Mouse (Mus musculus) forebrain, embryonic 14.5 days (tissue): ENCODE results near the gene Car14. TPM values are rescaled to one million over a fixed set of nuclear protein-coding genes. Genes with fewer than 3 reads are reported as not detected.
A peak's percentile ranks its signal among the peaks of the same experiment; 100 is the strongest.
"Not testable (repeated sequence)": the region's sequence is repeated elsewhere in the genome, so short reads cannot be mapped to it uniquely, and the experiment has no call there.

Experiments used
- ATAC-seq: fragments of 200-750 bp; cut with Nextera tagmentation; 2 replicates; pipeline ENCODE4 v1.8.0; 2017; ENCODE audit warnings: mild to moderate bottlenecking, moderate library complexity
- DNase-seq: peaks from one replicate; pipeline ENCODE4 v3.0.0-alpha.2; 2015; ENCODE audit warnings: low spot score
- H3K27ac ChIP-seq: fragments of 300-500 bp; sonication (generic); 2 replicates; pipeline ENCODE4 v1.5.1; 2014; ENCODE audit warnings: low read depth, mild to moderate bottlenecking, control low read depth, low read length, moderate library complexity
- H3K27me3 ChIP-seq: fragments of 300-500 bp; sonication (generic); replicated peaks from 2 replicates; pipeline ENCODE4 v1.6.1; 2014; ENCODE audit warnings: low read length, control low read depth, mixed read lengths; ENCODE audit not compliant: control insufficient read depth, insufficient read depth
- H3K36me3 ChIP-seq: fragments of 300-500 bp; sonication (generic); 2 replicates; pipeline ENCODE4 v1.6.1; 2014; ENCODE audit warnings: low read length, control low read depth; ENCODE audit not compliant: control insufficient read depth, insufficient read depth
- H3K4me1 ChIP-seq: fragments of 300-500 bp; sonication (generic); 2 replicates; pipeline ENCODE4 v1.6.1; 2014; ENCODE audit warnings: antibody characterized with exemption, low read length, control low read depth; ENCODE audit not compliant: control insufficient read depth, insufficient read depth
- H3K4me2 ChIP-seq: fragments of 300-500 bp; sonication (generic); 2 replicates; pipeline ENCODE4 v1.6.1; 2014; ENCODE audit warnings: mild to moderate bottlenecking, control low read depth, low read length
- H3K4me3 ChIP-seq: fragments of 300-500 bp; sonication (generic); 2 replicates; pipeline ENCODE4 v1.5.1; 2014; ENCODE audit warnings: low read depth, low read length, control low read depth
- H3K9ac ChIP-seq: fragments of 300-500 bp; sonication (generic); 2 replicates; pipeline ENCODE4 v1.6.1; 2014; ENCODE audit warnings: mild to moderate bottlenecking, low read length, control low read depth, moderate library complexity
- H3K9me3 ChIP-seq: fragments of 300-500 bp; sonication (generic); replicated peaks from 2 replicates; pipeline ENCODE4 v1.6.1; 2016; ENCODE audit warnings: low read length, control low read depth, mixed read lengths; ENCODE audit not compliant: control insufficient read depth
- WGBS: fragments of 180-500 bp; shearing (Covaris S2); extraction: QIAGEN DNeasy Blood & Tissue Kit; methylation state at CpG from one replicate; pipeline ENCODE4 v1.1.7; 2014; 5-methylcytosine and 5-hydroxymethylcytosine counted together
- polyA plus RNA-seq: library from polyadenylated mRNA; unstranded; fragments of >200 nt; fragmentation: Nextera tagmentation; extraction: Ambion mirVana; gene quantifications from 2 replicates; pipeline ENCODE4 v1.2.1, GENCODE M21; 2014

The Car14 gene
- 15.5 and 19.9 TPM in 2 replicates for polyA plus RNA-seq

DNA sequence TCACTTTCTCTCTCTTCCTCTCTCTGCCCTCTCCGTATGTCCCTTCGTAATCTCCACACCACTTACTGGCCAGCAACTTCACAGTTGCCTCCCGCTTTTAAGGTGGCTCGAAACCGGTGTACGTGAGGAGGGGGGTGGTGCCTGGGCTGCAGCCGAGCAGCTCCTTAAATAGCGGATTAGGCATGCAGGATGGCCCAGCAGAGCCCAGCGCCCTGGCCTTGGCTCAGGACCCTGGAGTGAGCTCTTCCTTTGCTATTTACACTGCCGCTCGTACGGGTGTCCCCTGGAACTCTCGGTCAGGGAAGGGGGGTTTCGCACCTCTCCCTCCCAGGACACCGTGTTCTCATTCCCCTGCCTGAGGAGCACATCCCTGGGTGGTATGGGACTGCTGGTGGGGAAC, at the start of gene Car14:
Gene Car14 (minus strand): TSS at position 124 of the 400 bp plus-strand sequence.
- Histone ChIP-seq H3K4me1 (peaks cover 14% of the 10 kb centered on the region), H3K36me3 (no peaks in the 10 kb centered on the region), H3K27me3 (no peaks in the 10 kb centered on the region), H3K9ac (peak within 1 kb of the TSS; percentile 59), H3K4me2 (peak within 1 kb of the TSS; percentile 72), H3K4me3 (peak within 1 kb of the TSS; percentile 32), H3K27ac (peak within 1 kb of the TSS; percentile 33; the same call in 1 of the 2 replicates), H3K9me3 (no peaks in the 10 kb centered on the region)
- under 1% methylated on average over 15 of the region's 15 CpGs for WGBS
- ATAC-seq (peak; percentile 40; the same call in 1 of the 2 replicates), DNase-seq (no peak)

DNA sequence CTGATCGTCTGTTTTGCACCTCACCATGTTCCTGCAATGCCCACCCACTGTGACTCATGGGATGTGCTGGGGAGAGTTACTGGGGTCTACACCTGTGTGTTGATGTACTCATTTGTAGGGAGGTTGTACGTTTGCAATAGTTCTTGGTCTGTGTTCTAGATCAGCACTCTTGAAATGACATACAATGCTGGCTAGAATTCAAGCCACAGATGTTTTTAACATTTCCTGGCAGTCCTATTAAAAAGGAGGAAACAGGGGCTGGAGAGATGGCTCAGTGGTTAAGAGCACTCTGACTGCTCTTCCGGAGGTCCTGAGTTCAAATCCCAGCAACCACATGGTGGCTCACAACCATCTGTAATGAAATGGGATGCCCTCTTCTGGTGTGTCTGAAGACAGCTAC, 49.0 kb upstream of the Car14 start:
- H3K9ac ChIP-seq, result no peak overlapping the region
- WGBS, result 59% methylated on average over 3 of the region's 3 CpGs
- no peaks in the 10 kb centered on the region for H3K4me1 ChIP-seq
- no peaks in the 10 kb centered on the region for H3K27me3 ChIP-seq
- ATAC-seq (no peak), DNase-seq (peak; percentile 32)
- H3K9me3 ChIP-seq, result no peaks in the 10 kb centered on the region
- peak overlapping the region; percentile 65; the same call in 1 of the 2 replicates for H3K27ac ChIP-seq
- H3K36me3 ChIP-seq, result peaks cover 3% of the 10 kb centered on the region; the same call in 1 of the 2 replicates
- no peak overlapping the region for H3K4me2 ChIP-seq
- no peak overlapping the region for H3K4me3 ChIP-seq

DNA sequence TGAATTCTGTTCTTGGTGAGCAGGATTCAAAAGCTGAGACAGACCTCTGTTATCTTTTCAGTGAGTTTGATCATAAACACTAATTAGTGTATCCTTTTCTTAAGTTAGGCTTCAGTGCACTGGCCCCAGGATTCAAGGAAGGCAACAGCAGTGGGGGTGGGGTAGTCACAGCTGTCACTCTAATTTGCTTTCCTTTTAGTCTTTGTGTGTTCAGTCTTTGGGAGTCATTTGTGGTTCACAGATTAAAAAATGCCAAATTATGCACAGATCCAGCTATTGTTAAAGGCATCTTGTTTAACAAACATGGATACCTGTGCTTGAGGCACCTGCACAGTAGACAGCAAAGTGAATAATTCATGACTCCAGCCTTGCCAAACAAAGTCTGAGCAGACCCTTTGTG, 48.5 kb upstream of the Car14 start:
- no peaks in the 10 kb centered on the region for H3K27me3 ChIP-seq
- H3K4me3 ChIP-seq, result no peak overlapping the region
- peaks cover 3% of the 10 kb centered on the region; the same call in 1 of the 2 replicates for H3K36me3 ChIP-seq
- H3K4me1 ChIP-seq, result no peaks in the 10 kb centered on the region
- no peaks in the 10 kb centered on the region for H3K9me3 ChIP-seq
- H3K27ac ChIP-seq, result peak overlapping the region; percentile 65
- no peak overlapping the region for H3K9ac ChIP-seq
- no peak overlapping the region for H3K4me2 ChIP-seq
- DNase-seq (peak; percentile 54), ATAC-seq (no peak)

DNA sequence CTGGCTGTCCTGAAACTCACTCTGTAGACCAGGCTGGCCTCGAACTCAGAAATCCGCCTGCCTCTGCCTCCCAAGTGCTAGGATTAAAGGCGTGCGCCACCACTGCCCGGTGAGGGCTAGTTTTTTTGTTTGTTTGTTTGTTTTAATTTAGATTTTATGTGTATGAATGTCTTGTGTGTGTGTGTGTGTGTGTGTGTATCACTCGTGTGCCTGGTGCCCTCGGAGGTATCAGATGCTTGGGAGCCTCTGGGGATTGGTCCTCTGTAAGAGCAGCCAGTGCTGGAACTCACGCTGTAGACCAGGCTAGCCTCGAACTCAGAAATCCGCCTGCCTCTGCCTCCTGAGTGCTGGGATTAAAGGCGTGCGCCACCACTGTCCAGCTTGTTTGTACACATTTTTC, 47.1 kb upstream of the Car14 start:
- not testable (repeated sequence) for H3K9me3 ChIP-seq, H3K27me3 ChIP-seq, H3K36me3 ChIP-seq, DNase-seq, H3K4me1 ChIP-seq
- WGBS, result 75% methylated on average over 11 of the region's 12 CpGs
- peak overlapping the region; percentile 41 for H3K4me3 ChIP-seq
- H3K27ac ChIP-seq, result peak overlapping the region; percentile 97
- H3K9ac ChIP-seq, result peak overlapping the region; percentile 70
- 0 out of 2 replicates have a peak, but pooled peaks have one; percentile 19 for ATAC-seq
- H3K4me2 ChIP-seq, result peak overlapping the region; percentile 49

DNA sequence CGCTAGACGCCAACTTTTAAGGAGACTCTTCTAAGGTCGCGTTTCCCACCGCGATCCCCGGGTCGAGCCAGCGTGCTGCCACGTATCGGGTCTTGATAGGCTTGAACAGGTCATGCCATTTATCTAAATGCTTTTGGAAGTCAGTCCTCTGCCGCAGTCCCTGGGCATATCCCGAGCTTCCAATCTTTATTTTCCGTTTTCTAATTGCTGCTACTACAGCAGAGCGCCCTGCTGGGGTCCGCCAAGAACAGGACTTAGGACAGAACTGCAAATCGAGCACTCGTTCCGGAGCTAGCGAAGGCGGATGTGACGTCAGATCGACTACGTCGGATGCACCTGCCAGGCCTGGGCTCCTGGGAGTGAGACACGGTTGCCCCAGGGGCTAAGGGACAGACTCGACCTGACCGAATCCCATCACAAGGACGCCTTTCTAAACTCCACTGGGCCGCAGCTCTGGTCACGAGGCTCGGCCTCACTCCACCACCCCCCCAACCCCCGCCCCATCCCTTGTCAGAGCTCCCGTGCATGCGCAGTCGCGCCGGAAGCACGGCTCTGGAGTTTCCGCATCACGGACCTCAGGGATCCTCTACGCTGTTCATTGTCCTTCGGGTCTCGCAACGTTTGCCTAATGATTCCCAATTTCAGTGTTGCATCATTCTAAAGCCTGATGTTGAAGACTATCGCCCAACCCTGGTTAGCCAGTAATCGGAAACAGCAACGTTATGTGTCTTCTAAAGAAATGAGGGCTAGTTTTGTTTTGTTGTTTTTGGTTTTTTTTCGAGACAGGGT, 46.5 kb upstream of the Car14 start:
- Histone ChIP-seq H3K4me1 (no peaks in the 10 kb centered on the region), H3K27me3 (no peaks in the 10 kb centered on the region), H3K27ac (peak overlapping the region; percentile 97), H3K4me3 (peak overlapping the region; percentile 41), H3K4me2 (peak overlapping the region; percentile 49), H3K9ac (peak overlapping the region; percentile 70), H3K36me3 (peaks cover 12% of the 10 kb centered on the region), H3K9me3 (no peaks in the 10 kb centered on the region)
- WGBS, result 2% methylated on average over 49 of the region's 49 CpGs
- DNase-seq (peak; percentile 96), ATAC-seq (peak; percentile 96)

DNA sequence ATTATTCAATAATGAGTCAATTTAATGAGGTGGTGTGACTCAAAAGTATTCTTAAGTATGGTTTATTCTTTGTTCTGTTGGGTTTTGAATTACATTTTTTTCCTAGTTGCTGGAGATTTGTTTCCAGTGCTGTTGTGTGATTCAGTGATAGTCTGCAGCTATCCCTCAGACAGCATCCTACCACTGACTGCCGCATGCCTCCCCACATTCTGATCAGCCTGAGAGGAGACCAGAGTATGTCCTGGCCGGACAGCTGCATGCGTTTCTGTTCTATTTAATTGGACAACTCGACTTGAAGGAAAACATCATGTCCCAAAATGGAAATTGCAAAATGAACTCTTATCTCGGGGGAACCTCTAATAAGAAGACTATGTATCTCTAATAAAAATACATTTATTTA, 43.8 kb upstream of the Car14 start:
- peaks cover 26% of the 10 kb centered on the region for H3K36me3 ChIP-seq
- no peaks in the 10 kb centered on the region for H3K9me3 ChIP-seq
- no peak overlapping the region for H3K4me2 ChIP-seq
- H3K4me3 ChIP-seq, result no peak overlapping the region
- WGBS, result 91% methylated on average over 5 of the region's 5 CpGs
- DNase-seq, result no peak
- H3K27me3 ChIP-seq, result no peaks in the 10 kb centered on the region
- H3K4me1 ChIP-seq, result no peaks in the 10 kb centered on the region
- no peak for ATAC-seq
- H3K9ac ChIP-seq, result no peak overlapping the region
- no peak overlapping the region for H3K27ac ChIP-seq

DNA sequence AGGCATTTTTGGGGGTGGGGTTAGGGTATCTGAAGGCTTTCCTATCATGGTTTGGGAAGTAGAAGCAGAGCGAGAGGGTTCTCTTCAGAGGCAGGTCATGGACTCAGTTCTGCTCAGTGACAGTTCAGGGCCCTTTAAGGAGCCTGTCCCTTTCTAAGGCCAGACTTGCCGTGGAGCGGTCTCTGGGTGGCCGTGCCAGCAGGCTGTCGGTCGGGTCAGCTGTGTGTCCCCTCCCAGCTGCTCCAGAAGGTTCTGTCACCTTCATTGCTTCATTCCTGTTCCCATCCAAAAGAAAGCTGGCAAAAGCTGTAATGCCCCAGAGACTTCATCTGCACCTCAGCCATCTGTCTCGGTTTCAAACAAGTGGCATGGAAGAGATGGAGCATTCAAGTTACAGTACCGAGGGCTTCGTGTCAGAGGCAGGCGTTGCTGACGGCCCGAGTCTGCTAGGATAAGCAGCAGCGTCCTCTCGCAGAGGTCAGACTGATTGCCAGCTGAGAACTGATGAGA, 41.3 kb upstream of the Car14 start:
- H3K9me3 ChIP-seq, result no peaks in the 10 kb centered on the region
- peaks cover 51% of the 10 kb centered on the region for H3K36me3 ChIP-seq
- peak; percentile 10 for DNase-seq
- no peak for ATAC-seq
- no peak overlapping the region for H3K4me3 ChIP-seq
- H3K27me3 ChIP-seq, result no peaks in the 10 kb centered on the region
- H3K4me1 ChIP-seq, result no peaks in the 10 kb centered on the region
- whole genome bisulfite sequencing, result 82% methylated on average over 14 of the region's 14 CpGs
- H3K27ac ChIP-seq, result no peak overlapping the region
- no peak overlapping the region for H3K9ac ChIP-seq
- H3K4me2 ChIP-seq, result no peak overlapping the region

DNA sequence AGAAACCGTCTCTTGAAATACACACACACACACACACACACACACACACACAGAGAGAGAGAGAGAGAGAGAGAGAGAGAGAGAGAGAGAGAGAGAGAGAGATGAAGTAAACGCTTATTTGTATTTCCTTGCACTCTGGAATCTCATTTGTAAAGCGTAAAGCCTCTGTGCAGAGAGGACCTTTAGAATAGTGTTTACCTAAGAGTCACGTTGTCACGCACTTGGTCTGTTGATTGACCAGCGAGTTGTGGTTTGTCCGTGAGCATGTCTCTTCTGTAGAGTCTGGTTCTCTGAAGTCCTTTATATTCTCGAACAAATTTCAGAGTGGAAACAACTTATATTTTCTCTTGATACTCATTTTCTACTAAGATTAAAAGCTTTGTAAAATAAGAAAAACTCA, 40.3 kb upstream of the Car14 start:
- WGBS, result 90% methylated on average over 8 of the region's 8 CpGs
- Histone ChIP-seq H3K27ac (no peak overlapping the region), H3K4me2 (no peak overlapping the region), H3K4me3 (no peak overlapping the region), H3K9ac (no peak overlapping the region), H3K4me1 (no peaks in the 10 kb centered on the region), H3K9me3 (no peaks in the 10 kb centered on the region), H3K36me3 (peaks cover 62% of the 10 kb centered on the region), H3K27me3 (no peaks in the 10 kb centered on the region)
- ATAC-seq, result no peak
- DNase-seq, result no peak

DNA sequence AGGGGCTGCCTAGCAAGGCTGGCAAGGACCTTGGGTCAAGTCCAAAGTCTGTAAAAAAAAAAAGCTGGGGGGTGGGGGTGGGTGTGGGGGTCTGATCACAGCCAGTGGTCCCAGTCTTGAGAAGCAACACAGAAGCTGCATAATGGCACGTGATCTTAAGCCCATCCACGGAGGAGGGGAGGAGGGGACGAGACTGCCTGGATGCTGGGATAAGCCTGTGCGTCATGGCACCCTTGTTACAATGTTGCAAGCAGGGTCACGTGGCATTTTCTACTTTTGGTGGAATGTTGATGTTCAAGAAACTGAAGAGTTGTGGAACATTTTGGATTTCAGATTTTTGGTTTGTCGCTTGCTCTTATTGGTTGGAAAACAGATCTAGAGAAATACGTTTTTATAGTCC, 38.7 kb upstream of the Car14 start:
- peaks cover 74% of the 10 kb centered on the region for H3K36me3 ChIP-seq
- H3K27me3 ChIP-seq, result no peaks in the 10 kb centered on the region
- DNase-seq (no peak), ATAC-seq (no peak)
- H3K9ac ChIP-seq, result no peak overlapping the region
- H3K4me1 ChIP-seq, result no peaks in the 10 kb centered on the region
- no peak overlapping the region for H3K27ac ChIP-seq
- 89% methylated on average over 7 of the region's 7 CpGs for WGBS
- no peak overlapping the region for H3K4me2 ChIP-seq
- H3K9me3 ChIP-seq, result no peaks in the 10 kb centered on the region
- H3K4me3 ChIP-seq, result no peak overlapping the region
